Mouse (Mus musculus): ENCODE results near the gene Bysl.

Gene Bysl

GRCm38 (mm10) chr17:47594183-47594968 is 16.9 kb downstream of the Bysl start:
- DNase-seq: peak; percentile 82

- no peak for DNase-seq
Observed at GRCm38 (mm10) chr17:47593854-47594182, 17.5 kb downstream of the Bysl start.

- DNase-seq: peak; percentile 100
Observed at GRCm38 (mm10) chr17:47593215-47593853, 18.0 kb downstream of the Bysl start.

- DNase-seq: no peak
Observed at GRCm38 (mm10) chr17:47591073-47591472, 20.2 kb downstream of the Bysl start.

- peak; percentile 5 for DNase-seq
Observed at GRCm38 (mm10) chr17:47588517-47588916, 22.8 kb downstream of the Bysl start.

GRCm38 (mm10) chr17:47580962-47581361 is 30.3 kb downstream of the Bysl start:
- no peak for DNase-seq

GRCm38 (mm10) chr17:47578655-47579054 is 32.6 kb downstream of the Bysl start:
- no peak for DNase-seq

GRCm38 (mm10) chr17:47574830-47575229 is 36.5 kb downstream of the Bysl start:
- DNase-seq: no peak

GRCm38 (mm10) chr17:47574028-47574427 is 37.3 kb downstream of the Bysl start:
- DNase-seq: no peak

GRCm38 (mm10) chr17:47572436-47572835 is 38.9 kb downstream of the Bysl start:
- no peak for DNase-seq

GRCm38 (mm10) chr17:47571621-47572020 is 39.7 kb downstream of the Bysl start:
- no peak for DNase-seq

GRCm38 (mm10) chr17:47568951-47569527 is 42.3 kb downstream of the Bysl start:
- no peak for DNase-seq

GRCm38 (mm10) chr17:47568389-47568788 is 42.9 kb downstream of the Bysl start:
- no peak for DNase-seq

- DNase-seq: no peak
Observed at GRCm38 (mm10) chr17:47567271-47567670, 44.0 kb downstream of the Bysl start.

- DNase-seq: no peak
Observed at GRCm38 (mm10) chr17:47566133-47566532, 45.2 kb downstream of the Bysl start.

- no peak for DNase-seq
Observed at GRCm38 (mm10) chr17:47564612-47565011, 46.7 kb downstream of the Bysl start.

GRCm38 (mm10) chr17:47562875-47563274 is 48.4 kb downstream of the Bysl start:
- no peak for DNase-seq

- DNase-seq: no peak
Observed at GRCm38 (mm10) chr17:47559726-47560125, 51.6 kb downstream of the Bysl start.

GRCm38 (mm10) chr17:47557179-47557578 is 54.1 kb downstream of the Bysl start:
- DNase-seq: no peak

- no peak for DNase-seq
Observed at GRCm38 (mm10) chr17:47554621-47555020, 56.7 kb downstream of the Bysl start.

- DNase-seq: no peak
Observed at GRCm38 (mm10) chr17:47552994-47553393, 58.3 kb downstream of the Bysl start.

GRCm38 (mm10) chr17:47551049-47551448 is 60.2 kb downstream of the Bysl start:
- DNase-seq: no peak
